Mouse (Mus musculus): Measurements from ENCODE around the gene Pim3. TPM values are rescaled to one million over a fixed set of nuclear protein-coding genes. Genes with fewer than 3 reads are reported as not detected.
A peak's percentile ranks its signal among the peaks of the same experiment; 100 is the strongest.

The Pim3 gene
- polyA plus RNA-seq, 1 experiment from 2014 or later = 36.9 TPM

DNA sequence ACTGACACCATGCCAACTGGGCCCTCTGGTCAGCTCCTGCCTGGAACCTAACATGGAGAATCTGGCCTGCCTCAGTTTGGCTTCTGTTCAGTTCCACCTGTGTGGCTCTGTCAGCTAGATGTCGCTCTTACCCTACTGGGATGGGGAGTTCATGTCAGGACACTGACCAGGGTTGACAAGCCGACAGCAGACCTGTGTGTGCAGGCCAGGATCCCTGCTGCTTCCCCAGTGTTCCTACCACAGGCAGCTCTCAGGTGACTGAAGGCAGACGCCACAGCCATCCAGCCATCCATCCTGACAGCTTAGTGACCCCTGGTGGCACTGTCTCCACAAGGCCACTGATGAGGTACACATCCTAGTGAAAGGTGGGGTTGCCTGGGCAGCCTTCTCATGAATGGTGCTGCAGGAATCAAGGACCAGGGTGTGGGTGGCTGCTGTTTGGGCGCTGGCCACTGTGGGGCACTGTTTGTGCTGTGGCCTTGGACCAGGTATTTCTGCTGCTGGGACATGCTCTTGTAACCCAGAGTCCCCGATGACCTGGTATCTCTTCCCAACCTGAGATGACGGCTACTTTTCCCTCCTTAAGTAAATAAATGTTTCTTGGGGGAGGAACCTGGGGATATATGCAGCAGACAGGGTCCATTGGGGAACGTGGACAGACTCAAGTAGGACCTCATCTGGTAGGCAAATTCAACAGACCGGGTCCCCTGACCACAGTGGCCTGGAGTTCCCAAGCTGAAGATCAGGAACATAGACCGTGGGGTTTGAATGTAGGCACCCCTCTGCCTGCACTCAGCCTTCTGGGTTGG, 33.8 kb upstream of the Pim3 start:
- WGBS = 29% methylated on average over 9 of the region's 9 CpGs
- H3K27me3 ChIP-seq (ENCODE audit: low read depth, poor library complexity, severe bottlenecking) = no peaks in the 10 kb centered on the region

GRCm38 (mm10) chr15:88828800-88829705, 32.9 kb upstream of the Pim3 start:
- 57% methylated on average over 17 of the region's 17 CpGs for WGBS
- Histone ChIP-seq H3K9me3 (replicated peaks) (no peaks in the 10 kb centered on the region), H3K36me3 (peaks cover 33% of the 10 kb centered on the region), H3K4me1 (peaks cover 9% of the 10 kb centered on the region; the same call in 1 of the 2 replicates), H3K27ac (replicated peaks) (no peak overlapping the region), H3K27me3 (ENCODE audit: low read depth, poor library complexity, severe bottlenecking) (no peaks in the 10 kb centered on the region), H3K4me3 (0 out of 2 replicates have a peak overlapping the region, but pooled peaks have one; percentile 8)
- DNase-seq (ENCODE audit: low spot score) = peak; percentile 87

More for the DNA sequence above, 33.8 kb upstream of the Pim3 start:
- DNase-seq (ENCODE audit: low spot score) = peak; percentile 72
- Histone ChIP-seq H3K4me1 (peaks cover 9% of the 10 kb centered on the region; the same call in 1 of the 2 replicates), H3K9me3 (replicated peaks) (no peaks in the 10 kb centered on the region), H3K4me3 (0 out of 2 replicates have a peak overlapping the region, but pooled peaks have one; percentile 8), H3K27ac (replicated peaks) (no peak overlapping the region), H3K36me3 (peaks cover 42% of the 10 kb centered on the region)

DNA sequence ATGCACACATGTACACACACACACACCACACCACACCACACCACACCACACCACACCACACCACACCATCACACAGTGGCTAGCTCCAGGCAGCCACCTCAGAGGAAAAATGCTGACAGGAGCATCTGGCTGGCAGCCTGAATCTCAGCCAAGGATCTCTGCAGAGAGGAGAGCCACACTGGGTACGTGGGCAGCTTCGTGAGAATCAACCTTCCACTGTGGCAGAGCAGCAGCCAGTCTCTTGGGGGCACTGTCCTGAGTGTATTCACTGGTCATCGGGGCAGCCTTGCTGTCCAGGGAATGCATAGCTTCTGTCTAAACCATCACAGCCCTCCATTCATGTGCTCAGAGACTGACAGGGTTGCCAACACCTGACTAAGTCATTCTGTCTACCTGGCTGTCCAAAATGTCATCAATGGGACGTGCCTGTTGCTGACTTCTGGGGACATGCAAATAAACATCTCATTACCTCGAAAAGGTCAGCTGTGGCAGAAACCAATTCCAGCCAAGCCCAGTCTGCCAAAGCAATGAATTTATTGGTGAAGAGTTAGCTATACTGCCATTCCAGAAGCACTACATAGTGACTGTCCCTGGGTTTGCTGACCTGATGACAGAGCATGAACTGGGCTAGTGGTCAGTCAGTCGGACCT, 32.1 kb upstream of the Pim3 start:
- no peaks in the 10 kb centered on the region; the same call in 1 of the 2 replicates for H3K27me3 ChIP-seq (ENCODE audit: low read depth, poor library complexity, severe bottlenecking)
- no peak overlapping the region for H3K27ac ChIP-seq (replicated peaks)
- WGBS = 79% methylated on average over 6 of the region's 6 CpGs
- H3K4me3 ChIP-seq = no peak overlapping the region
- peaks cover 24% of the 10 kb centered on the region for H3K36me3 ChIP-seq
- H3K4me1 ChIP-seq = peaks cover 9% of the 10 kb centered on the region; the same call in 1 of the 2 replicates
- no peak for DNase-seq (ENCODE audit: low spot score)
- H3K9me3 ChIP-seq (replicated peaks) = no peaks in the 10 kb centered on the region

- DNase-seq (ENCODE audit: low spot score) = no peak
- Histone ChIP-seq H3K36me3 (peaks cover 17% of the 10 kb centered on the region), H3K27ac (replicated peaks) (no peak overlapping the region), H3K9me3 (replicated peaks) (no peaks in the 10 kb centered on the region), H3K27me3 (ENCODE audit: low read depth, poor library complexity, severe bottlenecking) (no peaks in the 10 kb centered on the region; the same call in 1 of the 2 replicates), H3K4me1 (peaks cover 9% of the 10 kb centered on the region; the same call in 1 of the 2 replicates), H3K4me3 (no peak overlapping the region)
- WGBS = 81% methylated on average over 5 of the region's 5 CpGs
These were observed 31.3 kb upstream of the Pim3 start for GRCm38 (mm10) chr15:88830696-88831095.

GRCm38 (mm10) chr15:88831482-88831881, 30.5 kb upstream of the Pim3 start:
- Histone ChIP-seq H3K4me3 (no peak overlapping the region), H3K36me3 (peaks cover 9% of the 10 kb centered on the region), H3K4me1 (peaks cover 9% of the 10 kb centered on the region; the same call in 1 of the 2 replicates), H3K27me3 (ENCODE audit: low read depth, poor library complexity, severe bottlenecking) (peaks cover under 1% of the 10 kb centered on the region; the same call in 1 of the 2 replicates), H3K27ac (replicated peaks) (no peak overlapping the region), H3K9me3 (replicated peaks) (no peaks in the 10 kb centered on the region)
- WGBS = 71% methylated on average over 5 of the region's 5 CpGs
- DNase-seq (ENCODE audit: low spot score) = no peak

GRCm38 (mm10) chr15:88832536-88832935, 29.4 kb upstream of the Pim3 start:
- Histone ChIP-seq H3K27ac (replicated peaks) (no peak overlapping the region), H3K27me3 (ENCODE audit: low read depth, poor library complexity, severe bottlenecking) (peaks cover 4% of the 10 kb centered on the region; the same call in 1 of the 2 replicates), H3K4me3 (no peak overlapping the region), H3K36me3 (no peaks in the 10 kb centered on the region; the same call in 1 of the 2 replicates), H3K9me3 (replicated peaks) (no peaks in the 10 kb centered on the region), H3K4me1 (peaks cover 19% of the 10 kb centered on the region)
- DNase-seq (ENCODE audit: low spot score) = no peak
- 88% methylated on average over 9 of the region's 9 CpGs for WGBS

- H3K36me3 ChIP-seq = no peaks in the 10 kb centered on the region
- peaks cover 14% of the 10 kb centered on the region for H3K27me3 ChIP-seq (ENCODE audit: low read depth, poor library complexity, severe bottlenecking)
- H3K9me3 ChIP-seq (replicated peaks) = no peaks in the 10 kb centered on the region
- no peak overlapping the region for H3K27ac ChIP-seq (replicated peaks)
- peaks cover 28% of the 10 kb centered on the region for H3K4me1 ChIP-seq
- no peak for DNase-seq (ENCODE audit: low spot score)
- H3K4me3 ChIP-seq = no peak overlapping the region
- 79% methylated on average over 6 of the region's 6 CpGs for WGBS
These were observed 26.0 kb upstream of the Pim3 start for GRCm38 (mm10) chr15:88836031-88836430.

DNA sequence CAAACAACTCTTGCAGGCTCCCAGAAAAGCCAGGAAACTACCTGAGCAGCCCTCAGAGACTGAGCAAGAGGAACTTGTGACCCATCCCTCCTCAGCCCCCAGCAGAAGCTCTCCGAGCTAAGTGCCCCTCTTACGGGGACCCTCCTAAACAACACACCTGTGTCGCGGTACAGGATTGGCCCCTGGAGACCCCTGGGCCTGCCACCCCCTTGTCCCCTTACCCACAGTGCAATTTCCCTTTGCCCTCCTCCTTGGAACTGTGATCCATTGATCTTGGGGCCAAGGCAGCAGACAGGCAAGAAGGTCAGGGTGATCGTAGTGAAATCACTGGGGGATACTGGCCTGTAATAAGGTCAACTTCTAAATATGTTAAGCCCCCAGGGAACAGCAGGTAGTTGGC, 25.4 kb upstream of the Pim3 start:
- Histone ChIP-seq H3K27ac (replicated peaks) (no peak overlapping the region), H3K36me3 (no peaks in the 10 kb centered on the region), H3K4me1 (peaks cover 28% of the 10 kb centered on the region), H3K4me3 (peak overlapping the region; percentile 65; the same call in 1 of the 2 replicates), H3K9me3 (replicated peaks) (no peaks in the 10 kb centered on the region), H3K27me3 (ENCODE audit: low read depth, poor library complexity, severe bottlenecking) (peaks cover 14% of the 10 kb centered on the region)
- WGBS = 74% methylated on average over 5 of the region's 5 CpGs
- no peak for DNase-seq (ENCODE audit: low spot score)

DNA sequence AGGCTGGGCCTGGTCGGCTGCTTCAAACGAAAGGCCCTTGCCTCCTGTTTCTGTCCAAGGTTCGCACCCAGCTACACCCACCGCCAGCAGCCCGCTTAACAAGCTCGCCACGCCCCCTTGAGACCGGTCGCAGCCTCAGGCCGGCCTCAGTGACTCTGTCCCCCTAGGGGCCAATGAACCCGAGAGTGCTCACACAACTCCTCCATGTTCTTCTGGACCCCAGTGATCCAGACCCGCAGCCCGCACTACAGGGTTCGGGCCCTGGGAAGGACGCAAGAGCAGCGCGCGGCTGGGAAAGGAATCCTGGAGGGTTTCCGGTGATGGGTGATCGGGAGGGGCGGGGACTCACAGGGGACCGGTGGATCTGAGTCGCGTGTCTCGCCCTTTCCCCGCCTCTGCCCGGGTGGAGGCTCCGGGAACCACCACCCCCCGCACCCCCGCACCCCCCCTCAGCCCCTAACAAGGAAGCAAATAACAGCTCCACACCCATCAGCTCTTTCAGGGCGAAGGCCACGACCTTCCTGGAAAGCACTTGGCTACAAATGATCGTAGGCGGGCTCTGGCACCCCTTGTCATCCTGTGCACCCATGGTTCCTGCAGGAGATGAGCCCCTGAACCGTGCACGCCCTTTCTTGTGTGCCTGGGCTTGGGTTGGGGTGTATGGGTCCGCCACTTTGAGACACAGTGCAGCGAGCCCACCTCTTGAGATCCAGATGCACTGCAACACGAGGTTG, 24.6 kb upstream of the Pim3 start:
- peak overlapping the region; percentile 81 for H3K27ac ChIP-seq (replicated peaks)
- no peaks in the 10 kb centered on the region for H3K36me3 ChIP-seq
- no peaks in the 10 kb centered on the region for H3K9me3 ChIP-seq (replicated peaks)
- DNase-seq (ENCODE audit: low spot score) = peak; percentile 68
- WGBS = under 1% methylated on average over 39 of the region's 39 CpGs
- peaks cover 28% of the 10 kb centered on the region for H3K4me1 ChIP-seq
- H3K27me3 ChIP-seq (ENCODE audit: low read depth, poor library complexity, severe bottlenecking) = peaks cover 14% of the 10 kb centered on the region
- H3K4me3 ChIP-seq = peak overlapping the region; percentile 65

- Histone ChIP-seq H3K27me3 (ENCODE audit: low read depth, poor library complexity, severe bottlenecking) (peaks cover 14% of the 10 kb centered on the region), H3K4me3 (peak overlapping the region; percentile 65), H3K4me1 (peaks cover 28% of the 10 kb centered on the region), H3K9me3 (replicated peaks) (no peaks in the 10 kb centered on the region), H3K27ac (replicated peaks) (peak overlapping the region; percentile 81), H3K36me3 (no peaks in the 10 kb centered on the region)
- no peak for DNase-seq (ENCODE audit: low spot score)
- WGBS = 2% methylated on average over 11 of the region's 11 CpGs
These were observed 24.0 kb upstream of the Pim3 start for GRCm38 (mm10) chr15:88837977-88838376.

DNA sequence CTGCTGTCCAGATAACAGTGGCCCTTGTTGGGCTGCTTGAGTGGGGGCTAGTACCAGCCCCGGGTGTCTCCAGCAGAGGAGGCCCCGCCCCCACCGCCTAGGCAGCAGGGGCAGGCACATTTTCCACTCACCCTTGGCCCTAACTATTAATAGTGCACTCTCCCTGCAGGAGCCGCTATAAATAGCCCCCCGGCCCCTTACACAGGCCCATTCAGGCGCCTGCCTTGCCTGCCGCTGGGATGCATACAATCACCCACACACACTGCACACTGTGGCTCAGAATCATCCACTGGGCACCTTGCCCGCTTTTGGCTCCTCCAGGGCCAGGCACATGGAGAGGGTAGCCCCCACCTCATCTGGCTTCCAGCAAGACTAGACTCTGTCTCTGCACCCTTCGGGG, 22.7 kb upstream of the Pim3 start:
- DNase-seq (ENCODE audit: low spot score) = no peak
- 46% methylated on average over 9 of the region's 9 CpGs for WGBS
- no peak overlapping the region; the same call in 1 of the 2 replicates for H3K27ac ChIP-seq (replicated peaks)
- H3K27me3 ChIP-seq (ENCODE audit: low read depth, poor library complexity, severe bottlenecking) = peaks cover 14% of the 10 kb centered on the region
- no peaks in the 10 kb centered on the region for H3K36me3 ChIP-seq
- H3K4me1 ChIP-seq = peaks cover 33% of the 10 kb centered on the region
- H3K4me3 ChIP-seq = 0 out of 2 replicates have a peak overlapping the region, but pooled peaks have one; percentile 3
- no peaks in the 10 kb centered on the region for H3K9me3 ChIP-seq (replicated peaks)

Data from midbrain, embryonic 10.5 days (tissue).